Comparison of ENCODE assay signal across 13 mouse cellular contexts in genomic region chrX:79651091-79651490, GRCm38 (mm10). TPM values are rescaled to one million over a fixed set of nuclear protein-coding genes. Genes with fewer than 3 reads are reported as not detected.
DNase-seq lines count a peak whose midpoint lies in the region; ATAC-seq and TF ChIP-seq lines count a peak whose summit lies in the region.
"Had no signal": no experiment of that assay in that cellular context is flagged by ENCODE, and none has a peak within 500 bp of the region (broad histone marks: within the 10 kb centered on the region; RNA-seq: fewer than 3 reads in every experiment).

No protein-coding gene starts in this region.

- no peaks in the 10 kb centered on the region for H3K9me3 ChIP-seq in hindbrain, embryonic 11.5 days (ENCODE audit: control insufficient read depth, low read length)
- no peaks in the 10 kb centered on the region for H3K9me3 ChIP-seq in hindbrain, embryonic 13.5 days
- H3K9me3 ChIP-seq in ES-E14 (ENCODE audit: control insufficient read depth, insufficient read depth, low read depth, low read length), result no peaks in the 10 kb centered on the region
- H3K9me3 ChIP-seq: embryonic facial prominence, embryonic 12.5 days; limb, embryonic 15.5 days; midbrain, embryonic 12.5 days had no signal

- no peak for ATAC-seq in hindbrain, embryonic 11.5 days (ENCODE audit: low FRiP score)
- ATAC-seq in hindbrain, embryonic 13.5 days (ENCODE audit: low FRiP score), result no peak

- intact Hi-C loops in heart, postnatal 10 days (cut with DNase I), result no loop called here

- no peak overlapping the region for H3K4me3 ChIP-seq in hindbrain, embryonic 11.5 days (ENCODE audit: low read depth, low read length)
- no peak overlapping the region for H3K4me3 ChIP-seq in hindbrain, embryonic 13.5 days
- H3K4me3 ChIP-seq in ES-E14 (ENCODE audit: insufficient read depth in 1 of 2, low read depth in 1 of 2, low read length in 2 of 2, poor library complexity in 1 of 2, severe bottlenecking in 1 of 2), result no peak overlapping the region
- H3K4me3 ChIP-seq: embryonic facial prominence, embryonic 12.5 days; limb, embryonic 15.5 days; midbrain, embryonic 12.5 days had no signal

- WGBS in hindbrain, embryonic 11.5 days, result 51% methylated on average over 2 of the region's 2 CpGs
- WGBS in hindbrain, embryonic 13.5 days, result 56% methylated on average over 2 of the region's 2 CpGs

- H3K4me2 ChIP-seq in hindbrain, embryonic 11.5 days (replicated peaks; ENCODE audit: low read depth, low read length), result no peak overlapping the region
- no peak overlapping the region for H3K4me2 ChIP-seq in hindbrain, embryonic 13.5 days
- H3K4me2 ChIP-seq: embryonic facial prominence, embryonic 12.5 days; limb, embryonic 15.5 days; midbrain, embryonic 12.5 days had no signal

- no peak overlapping the region for H3K27ac ChIP-seq in hindbrain, embryonic 11.5 days (ENCODE audit: low read depth, low read length)
- no peak overlapping the region for H3K27ac ChIP-seq in hindbrain, embryonic 13.5 days
- peak overlapping the region; percentile 71; the same call in 1 of the 2 replicates for H3K27ac ChIP-seq in ES-E14 (ENCODE audit: insufficient read depth, low read depth, low read length, poor library complexity, severe bottlenecking)
- H3K27ac ChIP-seq: embryonic facial prominence, embryonic 12.5 days; limb, embryonic 15.5 days; midbrain, embryonic 12.5 days had no signal

- no peaks in the 10 kb centered on the region for H3K4me1 ChIP-seq in hindbrain, embryonic 11.5 days (replicated peaks; ENCODE audit: control insufficient read depth, insufficient read depth, low read length)
- H3K4me1 ChIP-seq in hindbrain, embryonic 13.5 days (replicated peaks), result no peaks in the 10 kb centered on the region
- peaks cover 0 to 2% of the 10 kb centered on the region in 2 experiments; a peak in 1 of 4 replicates for H3K4me1 ChIP-seq in ES-E14 (ENCODE audit: control insufficient read depth in 2 of 2, insufficient read depth in 2 of 2, low read length in 2 of 2, poor library complexity in 1 of 2)
- H3K4me1 ChIP-seq: embryonic facial prominence, embryonic 12.5 days; limb, embryonic 15.5 days; midbrain, embryonic 12.5 days had no signal

- no peaks in the 10 kb centered on the region for H3K36me3 ChIP-seq in hindbrain, embryonic 11.5 days (ENCODE audit: control insufficient read depth, insufficient read depth, low read length)
- no peaks in the 10 kb centered on the region for H3K36me3 ChIP-seq in hindbrain, embryonic 13.5 days
- H3K36me3 ChIP-seq in ES-E14 (ENCODE audit: control insufficient read depth, insufficient read depth, low read length, poor library complexity, severe bottlenecking), result no peaks in the 10 kb centered on the region
- H3K36me3 ChIP-seq: embryonic facial prominence, embryonic 12.5 days; limb, embryonic 15.5 days; midbrain, embryonic 12.5 days had no signal

- peak; percentile 0 for DNase-seq in hindbrain, embryonic 11.5 days (ENCODE audit: low spot score)
- peak; percentile 51 for DNase-seq in ES-E14 (ENCODE audit: low read depth, low spot score)
- peak; percentile 52 to 54 for DNase-seq in adrenal gland, postnatal 36 days
- DNase-seq in heart, postnatal 10 days, result peak; percentile 23 to 27
- no peak for DNase-seq in kidney, postnatal 14 days
- no peak for DNase-seq in cerebellum, adult 9-11 months
- DNase-seq in kidney, postnatal 25 days, result no peak
- DNase-seq: gastrocnemius, postnatal 25 days had no signal

- in situ Hi-C loops in ES-E14 (cut with MboI; ENCODE audit: low sequenced_read_pairs in 2 of 2, unreplicated experiment in 2 of 2), result no loop called here

- no peaks in the 10 kb centered on the region for H3K27me3 ChIP-seq in hindbrain, embryonic 11.5 days (ENCODE audit: control insufficient read depth, insufficient read depth, low read length)
- H3K27me3 ChIP-seq in hindbrain, embryonic 13.5 days, result no peaks in the 10 kb centered on the region
- H3K27me3 ChIP-seq: CH12.LX; embryonic facial prominence, embryonic 12.5 days; limb, embryonic 15.5 days; midbrain, embryonic 12.5 days had no signal

- no peak overlapping the region for H3K9ac ChIP-seq in hindbrain, embryonic 11.5 days (ENCODE audit: low read depth, low read length)
- H3K9ac ChIP-seq in hindbrain, embryonic 13.5 days, result no peak overlapping the region
- H3K9ac ChIP-seq in ES-E14 (ENCODE audit: insufficient read depth, low read depth, low read length, poor library complexity, severe bottlenecking), result no peak overlapping the region
- H3K9ac ChIP-seq: embryonic facial prominence, embryonic 12.5 days; limb, embryonic 15.5 days; midbrain, embryonic 12.5 days had no signal

TF ChIP-seq in ES-E14, 5 proteins besides CTCF, POLR2A, EP300 and RAD21:
- TF ChIP-seq CHD2 (IDR thresholded peaks at IDR 0.05; ENCODE audit: low read depth, low read length), result no peak
- peak; percentile 88 for TF ChIP-seq MAFK (IDR thresholded peaks at IDR 0.05; ENCODE audit: insufficient read depth, low read depth, low read length)

RNA-seq across cellular contexts. Expression of gene Mageb16, which starts 20.1 kb away (rescaled TPM):
- polyA plus RNA-seq in hindbrain, embryonic 11.5 days (2014; fragmentation: Nextera tagmentation; extraction: Ambion mirVana), result 0.11 TPM in 1 of 2 replicates, not detected in the other
- polyA plus RNA-seq in hindbrain, embryonic 13.5 days (2015; fragmentation: Nextera tagmentation; extraction: Ambion mirVana), result 0.22 and 0.36 TPM in 2 replicates
- 43.4 and 46.3 TPM in 2 replicates for total RNA-seq in ES-E14 (2012; rRNA removed)
- not detected for total RNA-seq in adrenal gland, postnatal 36 days (2021)
- not detected for total RNA-seq in heart, postnatal 10 days (2021)
- total RNA-seq: CH12.LX; gastrocnemius, postnatal 25 days had no signal
- polyA plus RNA-seq: embryonic facial prominence, embryonic 12.5 days had no signal

Comparison
In these comparisons a context has a peak if more than half of its experiments do, and no peak if none do; other contexts are left out.
1. DNase-seq: peak in hindbrain, embryonic 11.5 days (single experiment), ES-E14 (single experiment), adrenal gland, postnatal 36 days (2 of 2) and heart, postnatal 10 days (2 of 2); none in kidney, postnatal 14 days (single experiment), cerebellum, adult 9-11 months (single experiment) and kidney, postnatal 25 days (0 of 2).
2. RNA of gene Mageb16, which starts 20.1 kb away (total RNA-seq): 43.4 to 46.3 TPM in ES-E14; not detected in heart, postnatal 10 days and not detected in adrenal gland, postnatal 36 days; every median in the first group is over 10 times any median in the second.